26 mouse cellular contexts compared by ENCODE assay signal in the genomic region with DNA sequence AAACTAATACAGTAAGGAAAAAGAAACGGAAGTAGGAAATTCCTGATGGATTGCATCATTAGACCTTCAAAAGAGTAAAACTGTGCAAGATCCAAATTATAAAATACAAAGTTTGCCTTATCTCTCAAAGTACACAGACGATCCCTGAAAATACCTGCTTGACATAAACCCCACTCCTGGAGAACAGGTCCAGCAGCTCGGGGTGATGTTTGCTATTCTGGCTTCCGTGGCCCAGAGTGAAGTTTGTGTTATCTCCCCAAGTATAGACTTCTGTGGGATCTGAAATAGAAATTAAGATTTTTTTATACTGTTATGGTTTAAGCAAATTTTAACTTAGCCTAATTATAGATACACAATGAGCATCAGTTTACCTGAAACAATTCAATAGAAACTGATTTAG. TPM values are rescaled to one million over a fixed set of nuclear protein-coding genes. Genes with fewer than 3 reads are reported as not detected.
DNase-seq lines count a peak whose midpoint lies in the region; ATAC-seq and TF ChIP-seq lines count a peak whose summit lies in the region.
"Had no signal": no experiment of that assay in that cellular context is flagged by ENCODE, and none has a peak within 500 bp of the region (broad histone marks: within the 10 kb centered on the region; RNA-seq: fewer than 3 reads in every experiment).

No protein-coding gene starts in this region.

- whole genome bisulfite sequencing in intestine, embryonic 14.5 days = 77% methylated on average over 4 of the region's 4 CpGs
- 61% methylated on average over 4 of the region's 4 CpGs for WGBS in intestine, embryonic 16.5 days
- WGBS in lung, embryonic 14.5 days = 61% methylated on average over 4 of the region's 4 CpGs
- WGBS in lung, adult 2 months = 67% methylated on average over 4 of the region's 4 CpGs

- peak; percentile 54; the same call in 1 of the 2 replicates for ATAC-seq in intestine, embryonic 14.5 days (replicated peaks; ENCODE audit: low FRiP score, low TSS enrichment, low read depth)
- no peak for ATAC-seq in intestine, embryonic 16.5 days
- no peak for ATAC-seq in lung, embryonic 14.5 days (ENCODE audit: insufficient read depth)
- ATAC-seq: activated CD4-positive, CD25-positive, alpha-beta regulatory T cell, adult 4 months; forebrain, embryonic 15.5 days had no signal

- no peak for TF ChIP-seq POLR2A in lung, adult 2 months (IDR thresholded peaks at IDR 0.05; ENCODE audit: borderline replicate concordance, extremely low read depth, low read depth, low read length)

- H3K9me3 ChIP-seq in intestine, embryonic 14.5 days (ENCODE audit: control insufficient read depth, low read length) = no peaks in the 10 kb centered on the region
- no peaks in the 10 kb centered on the region for H3K9me3 ChIP-seq in intestine, embryonic 16.5 days (ENCODE audit: control insufficient read depth, low read length)
- H3K9me3 ChIP-seq in lung, embryonic 14.5 days (ENCODE audit: low read depth, low read length) = no peaks in the 10 kb centered on the region
- H3K9me3 ChIP-seq: embryonic facial prominence, embryonic 10.5 days; embryonic facial prominence, embryonic 13.5 days; forebrain, embryonic 12.5 days; forebrain, embryonic 15.5 days; heart, embryonic 12.5 days; heart, embryonic 15.5 days had no signal

- H3K27me3 ChIP-seq in intestine, embryonic 14.5 days (replicated peaks; ENCODE audit: control insufficient read depth, insufficient read depth, low read length) = no peaks in the 10 kb centered on the region
- no peaks in the 10 kb centered on the region for H3K27me3 ChIP-seq in intestine, embryonic 16.5 days (replicated peaks; ENCODE audit: control insufficient read depth, insufficient read depth, low read length)
- no peaks in the 10 kb centered on the region for H3K27me3 ChIP-seq in lung, embryonic 14.5 days (ENCODE audit: insufficient read depth, low read length)
- H3K27me3 ChIP-seq: embryonic facial prominence, embryonic 13.5 days; forebrain, embryonic 12.5 days; forebrain, embryonic 15.5 days; heart, embryonic 12.5 days; heart, embryonic 15.5 days had no signal

- H3K9ac ChIP-seq in intestine, embryonic 14.5 days (ENCODE audit: low read length) = no peak overlapping the region
- no peak overlapping the region for H3K9ac ChIP-seq in intestine, embryonic 16.5 days (ENCODE audit: low read depth, low read length)
- H3K9ac ChIP-seq in lung, embryonic 14.5 days = no peak overlapping the region
- H3K9ac ChIP-seq: embryonic facial prominence, embryonic 13.5 days; forebrain, embryonic 12.5 days; forebrain, embryonic 15.5 days; heart, embryonic 12.5 days; heart, embryonic 15.5 days; hindbrain, embryonic 14.5 days had no signal

- no peak overlapping the region for H3K27ac ChIP-seq in intestine, embryonic 14.5 days (ENCODE audit: low read depth)
- no peak overlapping the region for H3K27ac ChIP-seq in intestine, embryonic 16.5 days (ENCODE audit: low read length)
- H3K27ac ChIP-seq in lung, embryonic 14.5 days (ENCODE audit: low read depth) = no peak overlapping the region
- H3K27ac ChIP-seq: embryonic facial prominence, embryonic 10.5 days; embryonic facial prominence, embryonic 13.5 days; forebrain, embryonic 12.5 days; forebrain, embryonic 15.5 days; heart, embryonic 15.5 days; hindbrain, embryonic 14.5 days had no signal

- H3K4me1 ChIP-seq in intestine, embryonic 14.5 days (replicated peaks; ENCODE audit: control insufficient read depth, insufficient read depth, low read length) = no peaks in the 10 kb centered on the region
- peaks cover 7% of the 10 kb centered on the region; the same call in 1 of the 2 replicates for H3K4me1 ChIP-seq in intestine, embryonic 16.5 days (ENCODE audit: control insufficient read depth, insufficient read depth, low read length)
- no peaks in the 10 kb centered on the region for H3K4me1 ChIP-seq in lung, embryonic 14.5 days (ENCODE audit: insufficient read depth)
- H3K4me1 ChIP-seq in lung, adult 2 months (ENCODE audit: control insufficient read depth, insufficient read depth, low read length) = no peaks in the 10 kb centered on the region
- H3K4me1 ChIP-seq: embryonic facial prominence, embryonic 10.5 days; forebrain, embryonic 12.5 days; forebrain, embryonic 15.5 days; heart, embryonic 12.5 days; heart, embryonic 15.5 days had no signal

- TF ChIP-seq CTCF in lung, embryonic 14.5 days (IDR thresholded peaks at IDR 0.05; ENCODE audit: low read depth) = no peak
- TF ChIP-seq CTCF in lung, adult 2 months (IDR thresholded peaks at IDR 0.05; ENCODE audit: insufficient read depth, low read length) = no peak

- H3K4me2 ChIP-seq in intestine, embryonic 14.5 days (ENCODE audit: low read length) = no peak overlapping the region
- H3K4me2 ChIP-seq in intestine, embryonic 16.5 days (ENCODE audit: low read depth, low read length) = no peak overlapping the region
- H3K4me2 ChIP-seq in lung, embryonic 14.5 days = no peak overlapping the region
- H3K4me2 ChIP-seq: embryonic facial prominence, embryonic 13.5 days; forebrain, embryonic 12.5 days; forebrain, embryonic 15.5 days; heart, embryonic 12.5 days; heart, embryonic 15.5 days; hindbrain, embryonic 14.5 days had no signal

- no peak for DNase-seq in intestine, embryonic 14.5 days (ENCODE audit: low spot score)
- DNase-seq in lung, embryonic 14.5 days = peak; percentile 25
- no peak for DNase-seq in lung, adult 2 months
- peak; percentile 28 for DNase-seq in urinary bladder, postnatal 14 days (ENCODE audit: low spot score)
- DNase-seq in urinary bladder, postnatal 36 days (ENCODE audit: low spot score in 2 of 2) = no peak
- DNase-seq: adrenal gland, adult 8-10 months; adrenal gland, postnatal 25 days; cerebellum, adult 11-12 months; cerebellum, adult 8-10 months; cerebellum, postnatal 10 days; cerebellum, postnatal 36 days; embryo, embryonic 11 days; gastrocnemius, postnatal 25 days; heart, adult 18-20 months; heart, postnatal 10 days; heart, postnatal 36 days had no signal

- H3K4me3 ChIP-seq in intestine, embryonic 14.5 days (ENCODE audit: low read depth, low read length) = no peak overlapping the region
- no peak overlapping the region for H3K4me3 ChIP-seq in intestine, embryonic 16.5 days (ENCODE audit: low read length)
- no peak overlapping the region for H3K4me3 ChIP-seq in lung, embryonic 14.5 days (ENCODE audit: low read depth, low read length)
- H3K4me3 ChIP-seq in lung, adult 2 months (replicated peaks; ENCODE audit: extremely low read depth, low read depth, low read length) = no peak overlapping the region
- H3K4me3 ChIP-seq: embryonic facial prominence, embryonic 10.5 days; embryonic facial prominence, embryonic 13.5 days; erythroblast, embryonic 14.5 days; forebrain, embryonic 12.5 days; forebrain, embryonic 15.5 days; heart, embryonic 12.5 days; heart, embryonic 15.5 days had no signal

- peaks cover 81% of the 10 kb centered on the region for H3K36me3 ChIP-seq in intestine, embryonic 14.5 days (ENCODE audit: control insufficient read depth, insufficient read depth, low read length)
- H3K36me3 ChIP-seq in intestine, embryonic 16.5 days (ENCODE audit: control insufficient read depth, insufficient read depth, low read length) = no peaks in the 10 kb centered on the region; the same call in 1 of the 2 replicates
- H3K36me3 ChIP-seq in lung, embryonic 14.5 days (ENCODE audit: insufficient read depth) = peaks cover 84% of the 10 kb centered on the region

RNA-seq across cellular contexts. Expression of a gene that starts 14.3 kb away (rescaled TPM):
- polyA plus RNA-seq in intestine, embryonic 14.5 days (2014; fragmentation: Nextera tagmentation; extraction: Ambion mirVana) = 46.8 and 49.4 TPM in 2 replicates
- 21.3 and 23.3 TPM in 2 replicates for polyA plus RNA-seq in intestine, embryonic 16.5 days (2015; fragmentation: Nextera tagmentation; extraction: Ambion mirVana)
- 43.6 and 44.8 TPM in 2 replicates for polyA plus RNA-seq in lung, embryonic 14.5 days (2014; fragmentation: Nextera tagmentation; extraction: Ambion mirVana)
- polyA plus RNA-seq in lung, adult 2 months (2012; rRNA removed) = 3.0 and 5.4 TPM in 2 replicates

Comparison
In these comparisons a context has a peak if more than half of its experiments do, and no peak if none do; other contexts are left out.
1. DNase-seq: peak in lung, embryonic 14.5 days (single experiment) and urinary bladder, postnatal 14 days (single experiment); none in intestine, embryonic 14.5 days (single experiment), lung, adult 2 months (single experiment) and urinary bladder, postnatal 36 days (0 of 2).